Mouse (Mus musculus) heart, adult 11 months (tissue): ENCODE measurements around the gene H2-Q4.
"Not testable (repeated sequence)": the region's sequence is repeated elsewhere in the genome, so short reads cannot be mapped to it uniquely, and the experiment has no call there.

Experiments
- DNase-seq: peaks from one replicate; pipeline ENCODE4 v3.0.0; 2022

The H2-Q4 gene

GRCm38 (mm10) chr17:35379369-35379728, at the start of gene H2-Q4:
TSS of gene H2-Q4 (plus strand) at chr17:35379617.
- DNase-seq, result peak; percentile 100

DNA sequence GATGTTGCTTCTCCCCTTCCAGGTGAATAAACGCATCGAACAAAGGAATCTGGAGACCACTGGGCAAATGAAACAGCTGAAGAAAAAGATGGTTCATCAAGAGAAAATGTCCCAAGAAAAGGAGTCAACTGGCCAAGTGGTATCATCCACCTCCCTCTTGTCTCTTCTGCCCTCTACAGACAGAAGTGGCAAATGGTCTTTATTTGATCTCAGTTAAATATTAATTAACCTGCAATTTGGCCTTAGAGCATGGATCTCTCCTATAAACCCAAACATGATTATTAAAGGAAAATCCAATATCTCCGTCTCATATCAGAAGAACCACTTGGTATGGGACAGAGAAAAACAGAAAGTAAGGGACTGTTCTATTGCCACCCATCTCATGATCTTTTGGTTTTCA, 49.7 kb upstream of the H2-Q4 start:
- DNase-seq, result peak; percentile 2

DNA sequence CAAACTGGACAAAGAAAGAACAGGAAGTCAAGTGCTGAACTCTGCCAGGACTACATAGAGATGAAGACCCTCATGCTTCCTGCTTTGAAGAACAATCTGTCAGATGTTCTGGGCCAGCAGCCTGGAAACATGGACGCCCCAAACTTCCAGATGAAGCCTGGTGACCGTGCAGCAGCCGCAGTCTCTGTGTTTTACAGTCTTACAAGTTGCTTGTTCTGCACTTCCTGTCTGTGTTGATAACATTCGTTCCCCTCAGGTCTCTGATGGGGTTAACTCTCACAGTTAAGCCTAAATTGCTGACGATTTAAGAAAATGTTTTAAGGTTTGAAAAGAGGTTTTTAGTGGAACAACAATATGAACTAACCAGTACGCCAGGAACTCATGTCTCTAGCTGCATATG, 47.9 kb upstream of the H2-Q4 start:
- peak; percentile 90 for DNase-seq

DNA sequence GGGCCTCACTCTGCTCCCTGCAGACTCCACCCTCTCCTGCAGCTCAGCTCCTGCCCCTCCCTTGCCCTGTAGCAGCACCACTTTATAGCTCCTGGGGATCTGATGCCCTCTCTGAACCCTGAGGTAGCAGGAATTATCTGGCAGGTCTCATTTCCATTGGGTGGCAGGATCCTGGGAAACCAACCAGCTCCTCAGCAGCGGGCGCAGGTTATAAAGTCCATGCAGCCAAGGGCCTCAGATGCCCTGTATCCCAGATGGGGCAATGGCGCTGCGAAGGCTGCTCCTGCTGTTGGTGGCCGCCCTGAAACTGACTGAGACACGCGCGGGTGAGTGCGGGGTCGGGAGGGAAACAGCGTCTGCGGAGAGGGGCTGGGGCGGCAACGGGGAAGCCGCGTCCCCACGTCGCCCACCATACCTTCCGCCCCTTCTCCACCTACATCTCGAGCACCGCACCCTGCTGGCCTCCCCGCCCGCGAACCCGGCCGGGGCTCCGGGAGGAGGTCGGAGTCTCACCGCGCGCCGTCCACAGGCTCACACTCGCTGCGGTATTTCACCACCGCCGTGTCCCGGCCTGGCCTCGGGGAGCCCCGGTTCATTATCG, 37.2 kb upstream of the H2-Q4 start, which contains the start of gene H2-Q2:
Gene H2-Q2 (plus strand): TSS at position 172 of the 601 bp plus-strand sequence.
- DNase-seq, result peak; percentile 81

GRCm38 (mm10) chr17:35342711-35343476, 36.5 kb upstream of the H2-Q4 start:
- peak; percentile 89 for DNase-seq

DNA sequence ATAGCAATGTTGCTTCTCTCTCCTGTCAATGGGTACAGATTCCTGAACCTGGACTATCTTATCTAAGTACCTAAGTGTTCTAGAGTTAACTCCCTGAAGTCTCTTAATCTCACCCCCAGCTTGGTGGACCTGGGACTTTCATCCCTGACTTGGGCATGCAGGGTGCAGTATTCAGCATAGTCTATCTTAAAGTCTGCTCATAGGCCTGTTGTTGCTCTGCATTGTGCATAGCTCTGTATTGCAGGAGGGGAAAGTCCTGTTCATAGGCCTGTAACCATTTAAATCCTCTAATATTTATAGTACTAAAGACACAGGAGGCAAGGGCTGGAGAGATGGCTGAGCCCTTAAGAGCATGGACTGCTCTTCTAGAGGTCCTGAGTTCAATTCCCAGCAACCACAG, 31.8 kb upstream of the H2-Q4 start:
- peak; percentile 30 for DNase-seq

DNA sequence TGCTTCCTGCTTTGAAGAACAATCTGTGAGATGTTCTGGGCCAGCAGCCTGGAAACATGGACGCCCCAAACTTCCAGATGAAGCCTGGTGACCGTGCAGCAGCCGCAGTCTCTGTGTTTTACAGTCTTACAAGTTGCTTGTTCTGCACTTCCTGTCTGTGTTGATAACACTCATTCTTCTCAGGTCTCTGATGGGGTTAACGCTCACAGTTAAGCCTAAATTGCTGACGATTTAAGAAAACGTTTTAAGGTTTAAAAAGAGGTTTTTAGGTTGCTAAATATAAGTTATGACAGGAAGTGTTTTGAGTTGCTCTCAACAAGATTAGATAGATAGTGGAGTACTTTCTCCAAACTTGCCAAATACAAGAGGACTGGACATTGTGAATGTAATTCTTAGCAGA, 26.1 kb upstream of the H2-Q4 start:
- peak; percentile 75 for DNase-seq

GRCm38 (mm10) chr17:35354071-35354470, 25.3 kb upstream of the H2-Q4 start:
- peak; percentile 55 for DNase-seq

DNA sequence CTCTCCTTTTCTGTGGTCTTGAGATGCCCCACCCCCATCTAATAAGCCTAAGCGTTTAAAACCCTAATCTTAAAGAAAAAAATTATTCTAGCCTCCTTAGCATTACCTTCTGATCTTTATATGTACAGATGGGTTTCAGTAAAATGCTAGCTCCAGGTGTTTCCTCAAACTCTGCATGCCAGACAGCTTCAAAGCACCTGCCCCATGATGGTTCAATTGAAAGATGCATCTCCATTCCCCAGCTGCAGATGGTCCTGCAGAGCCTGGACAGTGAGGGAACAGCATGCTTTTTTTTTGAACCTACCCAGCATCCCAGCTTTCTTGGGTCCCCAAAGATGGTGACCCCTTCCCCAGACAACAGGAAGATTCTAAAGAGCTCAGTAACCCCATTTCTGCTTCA, 22.3 kb upstream of the H2-Q4 start:
- DNase-seq, result peak; percentile 18

GRCm38 (mm10) chr17:35358763-35359469, 20.5 kb upstream of the H2-Q4 start:
- DNase-seq, result peak; percentile 74

GRCm38 (mm10) chr17:35359470-35359862, 20.0 kb upstream of the H2-Q4 start:
- DNase-seq, result no peak

DNA sequence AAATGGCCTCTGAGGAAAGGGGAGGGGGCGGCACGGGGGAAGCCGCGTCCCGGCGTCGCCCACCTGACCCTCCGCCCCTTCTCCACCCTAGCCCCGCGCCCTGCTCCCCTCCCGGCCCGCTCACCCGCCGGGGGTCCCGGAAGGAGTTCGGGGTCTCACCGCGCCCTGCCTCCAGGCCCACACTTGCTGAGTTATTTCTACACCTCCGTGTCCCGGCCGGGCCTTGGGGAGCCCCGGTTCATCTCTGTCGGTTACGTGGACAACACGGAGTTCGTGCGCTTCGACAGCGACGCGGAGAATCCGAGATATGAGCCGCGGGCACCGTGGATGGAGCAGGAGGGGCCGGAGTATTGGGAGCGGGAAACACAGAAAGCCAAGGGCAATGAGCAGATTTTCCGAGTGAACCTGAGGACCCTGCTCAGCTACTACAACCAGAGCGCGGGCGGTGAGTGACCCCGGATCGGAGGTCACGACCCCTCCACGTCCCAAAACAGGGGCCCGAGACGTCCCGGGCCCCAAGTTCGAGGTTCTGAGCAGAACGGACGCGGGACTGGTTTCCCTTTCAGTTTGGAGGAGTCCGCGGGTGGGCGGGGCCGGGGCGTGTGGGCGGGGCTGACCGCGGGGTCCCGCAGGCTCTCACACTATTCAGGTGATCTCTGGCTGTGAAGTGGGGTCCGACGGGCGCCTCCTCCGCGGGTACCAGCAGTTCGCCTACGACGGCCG, 473 bp downstream of the H2-Q4 start:
- DNase-seq, result peak; percentile 97

DNA sequence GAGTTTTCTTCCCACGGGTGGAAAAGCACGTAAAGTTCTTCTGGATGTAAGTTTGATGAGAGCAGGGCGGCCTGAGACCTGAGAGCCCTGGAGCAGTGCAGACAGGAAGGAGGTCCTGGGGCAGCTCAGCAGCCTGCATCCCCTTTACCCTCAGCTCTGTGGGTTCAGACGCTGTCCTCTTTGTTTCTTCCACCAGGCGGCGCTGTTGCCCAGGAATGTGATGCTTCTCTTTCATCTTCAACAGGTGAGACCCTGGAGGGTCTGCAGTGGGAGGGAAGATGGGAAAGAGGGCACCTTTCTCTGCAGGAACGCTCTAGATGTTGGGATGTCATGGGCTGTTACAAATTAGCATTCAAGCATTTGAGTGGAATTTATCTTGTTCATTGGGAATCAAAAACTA, 10.4 kb downstream of the H2-Q4 start:
- DNase-seq, result peak; percentile 72

DNA sequence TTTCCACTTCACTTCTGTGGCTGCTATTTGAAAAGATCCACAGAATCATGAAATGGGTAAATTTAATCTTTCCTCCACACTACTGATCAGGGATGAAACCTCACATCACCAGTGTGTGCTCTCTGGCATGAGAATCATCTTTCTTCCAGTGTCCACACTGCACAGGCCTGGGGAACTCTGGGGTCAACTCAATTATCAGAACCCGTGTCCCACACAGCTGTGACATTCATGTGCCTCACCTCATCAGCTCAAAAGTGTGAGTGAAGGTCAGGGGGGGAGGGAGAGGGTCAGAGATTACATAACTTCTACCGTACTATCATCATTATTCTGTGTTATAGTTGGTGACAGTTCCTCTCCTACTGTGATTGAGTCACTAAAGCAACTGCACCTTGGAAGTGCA, 13.3 kb downstream of the H2-Q4 start:
- DNase-seq, result peak; percentile 73

DNA sequence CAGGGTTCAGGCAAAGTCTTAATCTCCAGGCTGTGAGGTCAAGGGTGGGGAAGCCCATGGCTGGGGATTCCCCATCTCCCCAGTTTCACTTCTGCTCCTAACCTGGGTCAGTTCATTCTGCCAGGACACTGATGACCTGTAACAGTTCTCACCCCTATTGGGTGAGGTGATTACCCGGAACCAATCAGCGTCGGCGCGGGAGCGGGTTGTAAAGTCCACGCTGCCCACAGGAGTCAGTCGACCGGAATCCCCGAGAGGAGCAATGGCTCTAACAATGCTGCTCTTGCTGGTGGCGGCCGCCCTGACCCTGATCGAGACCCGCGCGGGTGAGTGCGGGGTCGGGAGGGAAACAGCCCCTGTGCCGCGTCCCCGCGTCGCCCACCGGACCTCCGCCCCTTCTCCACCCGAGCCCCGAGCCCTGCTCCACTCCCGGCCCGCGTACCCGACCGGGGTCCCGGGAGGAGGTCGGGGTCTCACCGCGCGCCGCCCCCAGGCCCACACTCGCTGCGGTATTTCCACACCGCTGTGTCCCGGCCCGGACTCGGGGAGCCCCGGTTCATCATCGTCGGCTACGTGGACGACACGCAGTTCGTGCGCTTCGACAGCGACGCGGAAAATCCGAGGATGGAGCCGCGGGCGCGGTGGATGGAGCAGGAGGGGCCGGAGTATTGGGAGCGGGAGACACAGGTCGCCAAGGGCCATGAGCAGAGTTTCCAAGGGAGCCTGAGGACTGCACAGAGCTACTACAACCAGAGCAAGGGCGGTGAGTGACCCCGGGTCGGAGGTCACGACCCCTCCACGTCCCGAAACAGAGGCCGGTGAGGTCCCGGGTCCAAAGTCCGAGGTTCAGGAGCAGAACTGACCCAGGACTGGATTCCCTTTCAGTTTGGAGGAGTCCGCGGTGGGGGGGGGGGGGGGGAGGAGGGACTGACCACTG, 14.7 kb downstream of the H2-Q4 start:
- peak; percentile 97 for DNase-seq

DNA sequence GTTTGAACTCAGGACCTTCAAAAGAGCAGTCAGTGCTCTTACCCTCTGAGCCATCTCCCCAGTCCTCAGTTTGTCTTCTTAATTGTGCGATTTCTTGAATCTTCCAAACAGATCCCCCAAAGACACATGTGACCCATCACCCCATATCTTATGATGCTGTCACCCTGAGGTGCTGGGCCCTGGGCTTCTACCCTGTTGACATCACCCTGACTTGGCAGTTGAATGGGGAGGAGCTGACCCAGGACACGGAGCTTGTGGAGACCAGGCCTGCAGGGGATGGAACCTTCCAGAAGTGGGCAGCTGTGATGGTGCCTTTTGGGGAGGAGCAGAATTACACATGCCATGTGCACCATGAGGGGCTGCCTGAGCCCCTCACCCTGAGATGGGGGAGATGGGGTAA, 17.5 kb downstream of the H2-Q4 start:
- DNase-seq, result peak; percentile 65

GRCm38 (mm10) chr17:35413057-35413456, 33.6 kb downstream of the H2-Q4 start:
- DNase-seq, result not testable (repeated sequence)

- DNase-seq, result not testable (repeated sequence)
Observed at GRCm38 (mm10) chr17:35415273-35416129, 36.1 kb downstream of the H2-Q4 start.

- peak; percentile 84 for DNase-seq
Observed at GRCm38 (mm10) chr17:35418772-35419171, 39.4 kb downstream of the H2-Q4 start.

- peak; percentile 80 for DNase-seq
Observed at GRCm38 (mm10) chr17:35419564-35419963, 40.1 kb downstream of the H2-Q4 start.

GRCm38 (mm10) chr17:35420206-35420810, 40.9 kb downstream of the H2-Q4 start:
- DNase-seq, result peak; percentile 92
